Mouse (Mus musculus) embryonic fibroblast, embryonic 13.5 days (primary cell): ENCODE data around the gene Ppm1d.

Source experiments
- CTCF ChIP-seq: IDR thresholded peaks from 2 replicates; pipeline ENCODE4 v1.5.1; 2011; ENCODE audit warnings: mild to moderate bottlenecking, control low read depth, low read length, moderate library complexity, borderline replicate concordance; ENCODE audit not compliant: insufficient read depth
- POLR2A ChIP-seq: IDR thresholded peaks from 2 replicates; pipeline ENCODE4 v1.6.1; 2011; ENCODE audit warnings: low read depth, mild to moderate bottlenecking, control low read depth, low read length, moderate library complexity

DNA sequence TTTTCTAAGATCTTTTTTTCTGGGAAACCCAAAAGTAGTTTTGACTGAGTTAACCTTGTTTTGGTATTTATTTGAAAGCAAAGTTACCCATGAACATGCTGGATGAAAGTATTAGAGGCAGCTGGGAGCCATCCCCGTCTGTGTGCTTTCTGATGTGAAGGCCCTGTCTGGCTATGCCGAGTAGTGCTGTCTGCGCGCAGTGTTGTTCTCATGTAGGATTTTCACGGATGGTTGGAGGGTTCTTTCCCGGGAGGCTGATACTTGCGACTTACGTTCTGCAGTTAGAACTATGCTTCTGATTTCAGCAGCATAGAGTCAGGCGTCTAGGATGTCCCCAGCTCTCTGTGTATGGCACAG is 81.8 kb downstream of the Ppm1d start:
- TF ChIP-seq CTCF = no peak
- TF ChIP-seq POLR2A = no peak
